Mouse (Mus musculus): ENCODE measurements around the gene Pdyn. TPM values are rescaled to one million over a fixed set of nuclear protein-coding genes. Genes with fewer than 3 reads are reported as not detected.

The Pdyn gene
- not detected for total RNA-seq (2021)
- long read RNA-seq, experiment 1 = 0 reads
- long read RNA-seq, experiment 2 = 0 reads

DNA sequence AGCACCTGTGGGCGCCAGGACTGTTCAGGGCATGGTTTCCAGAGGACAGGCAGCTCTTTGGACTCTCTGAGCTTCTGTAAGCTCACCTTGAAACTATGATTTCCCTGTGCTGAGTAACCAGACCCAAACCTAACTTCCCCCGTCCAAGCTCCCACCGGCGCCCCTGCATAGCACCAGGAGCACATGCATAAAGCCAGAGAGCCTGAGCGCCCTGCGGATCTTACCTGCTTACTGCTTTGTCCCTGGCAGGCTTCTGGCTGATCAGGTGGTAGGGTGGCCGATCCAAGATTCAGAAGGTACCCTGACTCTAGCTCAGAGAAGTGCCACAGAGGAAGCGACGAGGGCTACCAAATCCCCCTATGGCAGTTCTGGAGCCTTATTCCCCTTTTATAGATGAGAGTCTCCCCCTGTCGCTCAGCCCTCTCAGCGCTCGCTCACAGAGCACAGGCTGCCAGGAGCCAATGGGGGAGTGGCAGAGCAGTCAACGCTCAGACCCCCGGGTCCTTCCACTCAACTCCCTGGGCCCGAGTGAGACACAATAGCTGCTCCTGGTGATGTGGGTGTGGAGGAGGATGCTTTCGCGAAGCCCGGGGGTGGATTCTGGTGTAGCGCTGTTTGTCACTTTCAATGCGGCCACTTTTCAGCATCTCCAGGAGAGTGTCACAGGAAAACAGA is at the start of gene Pdyn:
Gene Pdyn (minus strand): TSS at position 361 of the 675 bp plus-strand sequence.
- no peak for DNase-seq (ENCODE audit: low spot score in 2 of 2)

DNA sequence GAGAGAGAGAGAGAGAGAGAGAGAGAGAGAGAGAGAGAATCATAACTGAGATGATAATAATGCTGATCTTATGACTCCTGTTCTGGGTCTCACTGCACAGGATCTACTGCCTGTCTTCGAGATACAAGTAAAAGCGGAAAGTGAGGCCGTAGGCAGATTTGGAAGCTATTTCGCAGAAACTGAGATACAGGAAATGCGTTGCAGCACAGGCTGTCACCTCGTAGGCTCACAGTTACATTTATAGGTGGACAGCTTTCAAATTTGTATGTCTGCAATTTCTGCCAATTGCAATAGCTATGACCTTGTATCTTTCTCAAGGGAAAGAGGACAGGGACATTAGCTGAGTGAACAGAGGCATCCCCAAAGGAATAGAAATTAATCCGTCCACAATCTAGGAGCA is 42.4 kb upstream of the Pdyn start:
- no peak for DNase-seq (ENCODE audit: low spot score in 2 of 2)

DNA sequence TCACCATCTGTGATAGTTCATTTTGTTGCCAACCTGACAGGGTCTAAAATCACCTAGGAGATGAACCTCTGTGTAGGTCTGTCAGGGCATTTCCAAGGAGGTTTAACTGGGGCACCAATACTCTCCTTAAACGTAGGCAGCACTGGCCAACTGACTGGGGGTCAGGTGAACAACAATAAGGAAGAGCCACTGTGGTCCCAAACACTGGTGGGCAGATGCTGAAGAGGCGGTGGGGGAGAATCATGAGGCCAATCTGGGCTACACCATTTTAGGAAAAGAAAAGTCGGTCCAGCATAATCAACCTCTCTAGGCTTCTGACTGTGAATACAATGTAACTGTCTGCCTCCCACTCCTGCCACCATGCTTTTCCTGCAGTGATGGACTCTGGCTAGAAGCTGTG is 40.9 kb upstream of the Pdyn start:
- no peak for DNase-seq (ENCODE audit: low spot score in 2 of 2)

DNA sequence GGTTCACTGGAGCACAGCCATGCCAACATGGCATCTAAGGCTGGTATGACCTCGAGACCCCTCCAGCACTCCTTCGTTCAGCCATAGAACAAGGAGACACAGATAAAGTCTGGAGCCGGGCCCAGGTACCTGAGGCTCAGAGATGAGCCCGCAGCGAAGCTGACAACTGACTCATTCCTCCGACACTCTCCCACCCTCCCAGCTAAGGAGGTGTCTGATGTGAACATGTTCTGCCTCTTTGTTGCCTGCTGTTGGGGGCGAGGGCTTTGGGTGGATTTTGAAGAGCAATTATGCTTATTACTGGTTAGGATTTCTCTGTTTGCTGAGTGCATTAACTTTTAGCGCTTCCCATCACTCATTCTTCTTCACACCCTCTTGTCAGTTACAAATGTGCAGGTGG is 34.4 kb upstream of the Pdyn start:
- DNase-seq (ENCODE audit: low spot score in 2 of 2) = no peak

DNA sequence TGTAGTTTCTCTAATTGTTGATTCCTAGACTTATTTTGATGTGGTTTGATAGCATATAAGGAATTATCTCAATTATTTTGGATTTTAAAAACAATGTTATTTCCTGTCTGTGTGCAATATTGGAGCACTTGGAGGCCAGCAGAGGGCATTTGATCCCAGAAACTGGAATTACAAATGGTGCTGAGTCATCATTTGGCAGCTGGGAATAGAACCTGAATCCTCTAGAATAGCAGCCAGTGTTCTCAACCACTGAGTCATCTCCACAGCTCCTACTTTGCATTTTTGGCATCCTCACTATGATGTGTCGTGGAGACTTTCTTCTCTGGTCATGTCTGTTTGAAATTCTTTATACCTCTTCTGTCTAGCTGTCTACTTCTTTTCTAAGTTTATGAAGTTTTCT is 30.0 kb upstream of the Pdyn start:
- DNase-seq (ENCODE audit: low spot score in 2 of 2) = no peak

DNA sequence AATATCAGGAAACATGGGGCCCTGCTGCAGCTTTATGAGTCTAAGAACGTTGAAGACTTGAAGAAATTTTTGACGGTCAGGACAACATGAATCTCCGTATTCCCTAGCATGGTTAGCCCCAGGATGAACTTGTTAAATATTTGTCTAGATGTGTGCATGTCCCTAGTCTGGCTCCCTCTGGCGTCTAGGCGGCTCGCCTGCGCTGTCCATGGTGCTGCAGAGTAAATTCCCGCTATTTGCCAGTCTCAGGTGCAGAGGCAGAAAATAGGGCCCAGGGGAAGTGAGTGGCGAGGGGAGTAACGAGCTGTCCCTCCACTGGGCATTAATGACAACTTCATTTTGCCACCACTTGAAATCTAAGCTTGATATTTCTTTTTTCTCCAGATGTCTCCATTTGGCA is 16.0 kb upstream of the Pdyn start:
- peak in 1 of 2 experiments; percentile 65 for DNase-seq (ENCODE audit: low spot score in 2 of 2)

DNA sequence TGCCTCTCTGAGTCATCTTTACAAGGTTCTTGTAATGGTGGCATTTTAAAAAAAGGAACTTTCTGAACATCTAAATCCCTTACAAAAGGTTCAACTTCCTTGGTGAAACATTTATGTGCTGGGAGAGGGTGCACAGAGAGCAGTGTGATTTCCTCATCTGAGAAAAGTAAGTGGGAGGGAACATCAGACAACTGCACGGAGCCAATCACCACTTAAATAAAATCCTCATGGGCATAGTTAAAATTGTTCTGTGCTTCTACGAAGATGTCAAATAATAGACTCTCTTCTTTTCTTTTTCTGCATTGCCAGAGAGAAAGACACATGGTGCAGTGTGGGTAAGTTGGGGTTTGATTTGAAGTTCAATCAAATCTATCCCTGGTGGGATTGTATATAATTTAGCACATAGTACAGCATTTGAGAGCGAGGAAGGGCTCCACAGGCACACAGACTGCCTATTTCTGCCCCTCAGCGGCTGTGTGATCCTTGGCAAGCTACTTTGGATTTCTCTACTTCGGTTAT is 13.4 kb upstream of the Pdyn start:
- DNase-seq (ENCODE audit: low spot score in 2 of 2) = no peak

DNA sequence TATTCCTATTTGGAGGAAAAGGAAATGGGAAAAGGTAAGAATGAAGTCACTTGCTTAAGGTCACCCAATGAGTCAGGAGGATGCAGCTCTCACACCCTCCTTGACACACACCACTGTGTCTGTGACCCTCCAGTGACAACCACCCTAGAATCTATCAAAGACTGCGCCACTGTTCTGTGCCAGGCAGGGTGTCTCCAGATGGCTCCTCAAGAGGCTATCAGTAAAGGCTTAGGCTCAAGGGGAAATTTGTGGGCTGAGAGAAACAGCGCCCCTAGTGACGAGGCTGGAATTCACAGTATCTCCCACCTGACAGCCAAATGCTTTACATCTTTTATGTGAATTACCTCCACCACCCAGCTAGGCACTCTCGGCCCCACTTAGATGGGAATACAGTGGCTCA is 3.6 kb downstream of the Pdyn start:
- DNase-seq (ENCODE audit: low spot score in 2 of 2) = no peak

DNA sequence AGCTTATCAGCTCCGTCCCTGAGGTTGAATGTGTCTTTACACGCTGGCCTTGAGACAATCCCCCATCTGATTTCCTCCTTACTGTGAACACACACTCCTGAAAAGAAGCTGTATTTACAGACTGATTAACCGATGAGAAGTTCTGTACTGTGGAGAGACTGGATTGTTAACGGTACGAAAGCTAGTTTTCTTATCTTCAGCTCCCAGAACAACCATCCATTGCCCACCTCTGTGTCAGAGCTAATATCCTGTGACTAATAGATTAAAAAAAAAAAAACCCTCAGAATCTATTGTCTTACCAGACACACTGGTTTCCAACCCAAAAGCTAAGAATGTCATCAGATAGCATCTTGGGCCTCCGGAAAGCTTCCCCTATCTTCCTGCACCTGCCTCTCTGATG is 5.3 kb downstream of the Pdyn start:
- no peak for DNase-seq (ENCODE audit: low spot score in 2 of 2)

DNA sequence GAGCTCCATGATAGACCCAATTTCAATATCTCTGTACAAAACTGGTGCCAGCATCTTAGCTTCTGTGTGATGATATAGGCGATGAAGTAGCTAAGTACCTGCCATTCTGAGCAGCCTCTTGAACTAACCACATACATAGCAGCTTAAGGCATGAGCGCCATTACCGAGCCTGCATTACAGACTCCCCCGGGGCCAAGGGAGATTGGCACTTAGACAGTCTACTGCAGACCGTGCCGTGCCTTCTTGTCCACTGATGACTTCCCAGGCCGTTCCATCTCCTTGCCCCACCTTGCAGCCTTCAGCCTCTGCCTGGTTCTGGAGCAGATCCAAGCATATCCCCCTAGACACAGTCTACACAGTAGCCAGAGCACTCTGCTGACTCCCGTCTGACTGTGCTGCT is 7.0 kb downstream of the Pdyn start:
- no peak for DNase-seq (ENCODE audit: low spot score in 2 of 2)

DNA sequence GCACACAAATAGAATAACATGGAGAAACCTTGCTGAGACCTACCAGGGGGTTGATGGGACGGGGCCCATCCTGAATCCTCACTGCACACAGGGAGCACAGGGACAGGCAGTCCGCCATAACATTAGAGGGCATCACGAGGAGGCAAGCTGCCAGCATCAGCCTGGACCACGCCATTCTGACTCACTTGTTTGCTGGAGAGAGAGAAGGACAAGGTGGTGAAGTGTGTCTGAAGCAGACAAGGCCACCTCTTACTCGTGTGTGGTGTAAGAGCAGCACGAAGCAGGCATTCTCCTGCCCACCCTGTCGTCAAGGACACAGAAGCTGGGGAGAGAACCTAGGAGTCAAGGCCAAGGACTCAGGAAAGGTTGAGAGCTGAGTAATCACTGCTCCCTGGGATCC is 9.9 kb downstream of the Pdyn start:
- no peak for DNase-seq (ENCODE audit: low spot score in 2 of 2)

DNA sequence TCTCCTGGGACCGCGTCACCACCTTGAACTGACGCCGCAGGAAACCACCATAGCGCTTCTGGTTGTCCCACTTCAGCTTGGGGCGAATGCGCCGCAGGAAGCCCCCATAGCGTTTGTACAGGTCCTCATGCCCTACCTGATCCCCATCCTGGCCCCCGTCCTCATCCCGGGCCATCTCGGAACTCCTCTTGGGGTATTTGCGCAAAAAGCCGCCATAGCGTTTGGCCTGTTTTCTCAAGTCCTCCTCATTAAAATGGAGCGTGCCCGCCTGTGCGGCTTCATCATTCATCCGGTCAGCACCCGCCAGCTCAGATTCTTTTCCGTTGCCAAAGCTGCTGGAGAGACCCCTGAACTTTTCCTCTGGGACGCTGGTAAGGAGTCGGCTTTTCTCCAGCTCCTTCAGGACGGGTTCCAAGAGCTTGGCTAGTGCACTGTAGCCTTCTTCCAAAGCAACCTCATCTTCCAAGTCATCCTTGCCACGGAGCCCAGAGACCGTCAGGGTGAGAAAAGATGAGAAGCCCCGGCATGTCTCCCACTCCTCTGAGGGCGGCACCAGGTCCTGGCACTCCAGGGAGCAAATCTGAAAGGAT is 11.5 kb downstream of the Pdyn start:
- no peak for DNase-seq (ENCODE audit: low spot score in 2 of 2)

DNA sequence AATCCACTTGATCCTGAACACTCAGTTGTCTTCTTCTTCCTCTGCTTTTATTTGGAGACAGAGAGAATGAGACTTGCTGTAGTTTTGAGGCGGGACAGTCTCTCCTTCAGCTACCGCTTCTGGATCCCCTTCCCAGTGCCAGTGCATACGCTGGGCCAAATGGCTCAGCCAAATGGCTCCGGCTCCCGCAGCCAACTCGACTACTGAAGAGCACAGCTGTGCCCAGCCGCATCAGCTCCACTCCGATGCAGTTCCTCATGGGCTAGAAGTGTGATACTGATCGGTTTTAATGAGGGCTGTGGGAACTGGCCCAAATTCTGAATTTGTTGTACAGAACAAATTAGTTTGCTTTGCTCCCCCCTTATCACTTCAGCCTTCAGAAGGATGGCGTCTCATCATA is 12.7 kb downstream of the Pdyn start:
- DNase-seq (ENCODE audit: low spot score in 2 of 2) = peak in 1 of 2 experiments; percentile 31

DNA sequence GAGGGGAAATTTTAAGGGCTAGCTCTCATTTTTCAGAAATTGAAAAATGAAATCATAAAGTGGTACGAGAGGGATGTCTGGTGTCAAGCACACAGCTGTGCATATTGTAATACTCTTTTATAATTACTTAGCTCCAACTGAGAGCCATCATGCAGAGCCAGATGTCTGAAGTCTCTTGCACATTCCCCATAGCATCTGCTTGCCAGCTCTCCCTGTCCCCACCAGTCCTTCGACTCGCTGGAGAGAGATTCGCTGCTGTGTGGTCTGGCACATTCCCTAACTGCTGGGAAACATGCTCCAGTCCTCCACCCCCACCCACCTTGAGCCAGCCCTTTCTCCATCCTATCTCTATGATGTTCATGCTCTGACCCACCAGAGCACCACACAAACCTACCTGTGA is 15.6 kb downstream of the Pdyn start:
- no peak for DNase-seq (ENCODE audit: low spot score in 2 of 2)

DNA sequence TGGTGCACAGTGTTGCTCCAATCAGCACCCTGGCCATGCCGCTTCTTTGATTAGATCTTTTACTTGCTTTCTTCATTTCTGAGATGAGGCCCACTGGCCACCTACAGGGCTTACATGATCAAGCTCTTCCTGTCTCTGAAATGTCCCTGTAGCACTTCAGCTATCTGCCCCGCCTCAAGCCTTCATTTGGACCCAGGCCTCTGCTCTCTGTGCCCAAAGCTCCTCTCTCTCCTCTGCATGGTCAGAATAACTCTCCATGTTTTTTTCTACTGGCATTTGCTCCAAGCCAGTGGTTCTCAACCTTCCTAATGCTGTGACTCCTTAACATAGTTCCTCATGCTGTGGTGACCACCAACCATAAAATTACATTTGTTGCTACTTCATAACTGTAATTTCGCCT is 19.4 kb downstream of the Pdyn start:
- DNase-seq (ENCODE audit: low spot score in 2 of 2) = no peak

DNA sequence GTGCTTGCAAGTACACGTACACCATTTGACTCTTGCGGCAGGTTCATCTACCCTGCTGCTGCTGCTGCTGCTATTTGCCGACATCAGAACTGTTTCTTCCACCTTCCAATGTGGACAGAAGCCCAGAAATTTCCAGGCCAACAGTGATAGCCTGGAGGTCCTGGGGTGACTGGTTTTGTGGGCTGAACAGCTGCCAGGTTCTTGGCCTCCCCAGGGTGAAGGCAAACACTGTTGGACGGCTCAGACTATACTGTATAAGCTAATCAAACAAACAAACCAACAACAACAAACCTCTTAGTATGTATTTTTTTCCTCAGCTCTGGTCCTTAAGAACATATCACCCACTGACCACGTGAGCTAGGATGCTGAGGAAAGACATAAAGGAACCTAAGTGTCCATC is 20.6 kb downstream of the Pdyn start:
- no peak for DNase-seq (ENCODE audit: low spot score in 2 of 2)

DNA sequence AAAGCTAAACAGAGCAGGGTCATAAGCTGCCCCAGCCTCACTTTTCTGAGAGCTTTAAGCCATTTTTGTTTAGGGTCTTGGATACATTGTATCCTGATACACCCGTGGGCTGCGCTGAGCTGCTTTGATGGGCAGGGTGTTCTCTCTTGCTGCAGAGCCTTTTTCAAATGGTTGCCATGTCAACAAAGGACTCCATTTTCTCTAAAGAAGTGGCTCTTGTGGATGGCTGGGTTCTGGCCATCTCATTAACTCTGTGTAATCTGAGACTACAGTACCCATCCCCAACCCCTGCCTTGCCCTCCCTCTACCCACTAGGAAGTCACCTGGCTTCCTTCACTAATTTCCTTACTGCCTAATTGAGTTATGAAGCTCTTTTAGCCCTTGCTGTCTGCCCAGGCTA is 22.0 kb downstream of the Pdyn start:
- DNase-seq (ENCODE audit: low spot score in 2 of 2) = no peak

DNA sequence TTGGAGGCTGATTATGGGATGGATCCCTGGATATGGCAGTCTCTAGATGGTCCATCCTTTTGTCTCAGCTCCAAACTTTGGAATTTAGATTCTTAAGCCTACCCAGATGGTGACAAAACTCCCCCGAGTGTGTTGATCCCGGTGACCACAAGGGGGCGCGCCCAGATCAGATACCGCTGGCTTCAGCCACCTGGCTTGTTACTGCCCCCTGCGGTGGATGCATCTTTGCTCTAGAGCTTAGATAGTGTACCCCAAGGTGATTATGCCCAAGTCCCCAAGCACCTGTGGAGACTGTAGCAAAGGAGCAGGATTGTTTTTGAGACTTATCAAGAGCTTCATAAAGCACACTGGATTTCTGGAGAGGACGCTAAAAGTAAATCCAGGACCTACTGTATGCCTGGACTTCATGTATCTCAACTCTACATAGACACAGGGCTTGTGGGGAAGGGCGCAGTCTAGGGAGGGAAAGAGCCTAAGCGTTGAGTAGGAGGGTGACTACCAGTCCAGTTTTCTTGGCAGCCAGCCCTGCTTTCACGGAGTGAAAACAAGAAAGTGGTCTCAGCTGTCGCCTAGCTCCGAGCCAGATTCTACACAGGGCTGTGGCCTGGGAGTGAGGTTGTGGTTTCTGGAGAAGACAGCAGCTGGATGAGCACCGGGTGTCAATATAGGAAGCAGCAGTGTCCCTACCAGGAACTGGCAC is 24.6 kb downstream of the Pdyn start:
- DNase-seq (ENCODE audit: low spot score in 2 of 2) = peak; percentile 71 to 80

DNA sequence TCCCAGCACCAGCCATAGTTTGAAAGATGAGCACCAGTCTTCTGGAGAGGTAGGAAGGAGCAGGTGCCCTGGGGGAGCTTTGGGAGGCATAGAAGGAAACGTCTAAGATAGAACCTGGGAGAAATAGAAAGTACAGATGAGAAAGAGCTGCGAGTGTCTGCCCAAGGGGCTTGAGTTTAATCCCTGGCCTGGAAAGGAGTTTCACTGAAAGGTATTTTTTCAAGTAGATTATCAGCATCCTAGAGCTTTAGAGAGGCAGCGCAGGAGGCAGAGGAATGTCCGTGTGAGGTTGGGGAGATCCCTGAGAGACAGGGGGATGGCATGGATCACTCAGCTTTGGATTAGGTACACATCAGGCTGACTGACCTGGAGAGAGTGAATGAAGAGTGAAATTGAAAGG is 27.7 kb downstream of the Pdyn start:
- DNase-seq (ENCODE audit: low spot score in 2 of 2) = no peak

DNA sequence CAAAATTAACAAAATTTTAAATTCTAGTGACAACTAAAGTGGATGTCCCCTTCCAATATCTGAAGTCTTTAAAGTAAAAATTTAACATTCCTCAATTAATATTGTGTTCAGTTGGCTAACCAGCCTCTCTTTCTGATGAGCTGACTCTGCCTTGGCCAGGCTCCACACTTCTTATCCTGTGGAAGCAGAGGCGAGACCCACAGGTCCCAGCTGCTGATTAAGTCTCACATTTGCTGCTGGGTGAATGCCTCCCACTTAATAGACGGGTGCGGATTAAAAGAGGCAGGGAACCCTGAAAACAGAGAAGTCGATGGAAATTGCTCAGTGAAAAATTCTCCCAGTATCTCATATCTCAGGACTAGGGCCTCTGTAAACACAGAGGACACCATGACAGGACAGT is 37.2 kb downstream of the Pdyn start:
- DNase-seq (ENCODE audit: low spot score in 2 of 2) = no peak

DNA sequence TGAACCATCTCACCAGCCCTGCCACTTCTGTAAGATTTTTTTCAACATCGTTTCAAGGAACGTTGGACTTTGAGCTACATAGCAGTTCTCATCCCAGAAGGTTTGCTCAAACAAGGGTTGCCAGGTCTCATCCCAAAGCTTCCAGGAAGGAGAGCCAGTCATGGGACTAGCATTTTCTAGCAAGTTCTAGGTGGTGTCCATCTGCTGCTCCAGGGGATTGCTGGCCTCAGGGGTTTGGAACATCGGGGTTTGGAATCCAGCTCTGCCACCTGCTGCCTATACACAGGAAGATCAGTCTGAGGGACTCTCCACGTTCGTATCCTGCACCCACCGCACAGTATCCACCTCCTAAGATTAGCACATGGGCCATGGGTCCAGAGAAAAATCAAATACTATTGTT is 39.6 kb downstream of the Pdyn start:
- no peak for DNase-seq (ENCODE audit: low spot score in 2 of 2)

DNA sequence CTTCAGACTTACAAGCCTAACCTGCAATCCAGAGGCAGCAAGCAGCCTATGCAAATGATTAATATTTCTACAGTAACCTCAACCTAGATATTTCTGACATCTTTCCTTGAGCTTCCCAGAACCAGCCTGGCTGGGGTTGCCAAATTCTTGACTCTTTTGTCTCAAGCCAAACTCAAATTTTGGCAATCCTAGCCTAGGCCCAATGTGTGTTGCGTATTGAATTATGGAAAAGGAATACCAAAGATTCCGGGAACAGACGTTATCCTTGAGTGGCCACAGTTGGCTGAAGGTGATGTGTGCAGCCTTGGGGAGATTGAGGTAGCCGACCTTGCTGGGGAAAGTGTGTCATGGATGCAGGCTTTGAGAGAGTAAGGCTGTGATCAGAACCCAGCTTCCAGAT is 40.8 kb downstream of the Pdyn start:
- DNase-seq (ENCODE audit: low spot score in 2 of 2) = no peak

DNA sequence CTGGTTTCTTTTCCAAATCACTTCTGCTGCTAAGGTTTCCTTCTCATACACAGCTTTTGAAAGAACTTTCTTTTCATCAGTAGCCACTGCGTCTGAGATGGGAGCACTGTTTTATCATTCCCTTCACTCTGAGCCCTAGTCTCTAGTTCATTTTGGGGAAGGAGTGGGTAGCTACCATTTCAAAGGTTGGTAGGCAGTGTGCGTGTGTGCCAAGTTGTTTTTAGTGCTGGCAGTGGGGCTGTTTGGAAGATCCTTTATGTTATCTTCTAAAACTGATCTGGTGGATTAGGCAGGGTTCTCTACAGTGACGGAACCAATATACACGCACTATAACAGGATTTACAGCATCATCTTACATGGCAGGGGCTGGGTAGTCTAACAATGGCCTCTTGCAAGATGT is 44.6 kb downstream of the Pdyn start:
- no peak for DNase-seq (ENCODE audit: low spot score in 2 of 2)

All from gastrocnemius, postnatal 4 days (tissue).